Mouse (Mus musculus) midbrain, embryonic 15.5 days (tissue): ENCODE measurements at regions not wholly inside any gene's neighbourhood (a gene's known extent, or its start where the extent isn't known, plus 50 kb on each side); places are given as distances from the start of the nearest gene placed in this dataset.

ENCODE experiments used
- ATAC-seq: fragments of 200-750 bp; cut with Nextera tagmentation; replicated peaks from 2 replicates; pipeline ENCODE4 v1.8.0; 2017; ENCODE audit warnings: moderate TSS enrichment
- H3K27ac ChIP-seq: fragments of 300-500 bp; sonication (generic); 2 replicates; pipeline ENCODE4 v1.5.1; 2015; ENCODE audit warnings: mild to moderate bottlenecking, inconsistent platforms
- H3K27me3 ChIP-seq: fragments of 300-500 bp; sonication (generic); replicated peaks from 2 replicates; pipeline ENCODE4 v1.6.1; 2015; ENCODE audit warnings: inconsistent platforms
- H3K36me3 ChIP-seq: fragments of 300-500 bp; sonication (generic); replicated peaks from 2 replicates; pipeline ENCODE4 v1.6.1; 2015; ENCODE audit warnings: inconsistent platforms
- H3K4me1 ChIP-seq: fragments of 300-500 bp; sonication (generic); 2 replicates; pipeline ENCODE4 v1.6.1; 2015; ENCODE audit warnings: inconsistent platforms
- H3K4me2 ChIP-seq: fragments of 300-500 bp; sonication (generic); 2 replicates; pipeline ENCODE4 v1.6.1; 2015; ENCODE audit warnings: inconsistent platforms, mild to moderate bottlenecking, moderate library complexity
- H3K4me3 ChIP-seq: fragments of 300-500 bp; sonication (generic); 2 replicates; pipeline ENCODE4 v1.5.1; 2015; ENCODE audit warnings: mild to moderate bottlenecking, inconsistent platforms
- H3K9ac ChIP-seq: fragments of 300-500 bp; sonication (generic); 2 replicates; pipeline ENCODE4 v1.6.1; 2015; ENCODE audit warnings: mild to moderate bottlenecking, inconsistent platforms
- H3K9me3 ChIP-seq: fragments of 300-500 bp; sonication (generic); 2 replicates; pipeline ENCODE4 v1.6.1; 2016; ENCODE audit warnings: inconsistent platforms
- WGBS: fragments of 180-500 bp; shearing (Covaris S2); methylation state at CpG from one replicate; pipeline ENCODE4 v1.1.7; 2015; ENCODE audit warnings: mixed read lengths; 5-methylcytosine and 5-hydroxymethylcytosine counted together

GRCm38 (mm10) chr2:166250571-166250970 lies 95.1 kb upstream of the Sulf2 start:
- Histone ChIP-seq H3K36me3 (no peaks in the 10 kb centered on the region), H3K27ac (no peak overlapping the region), H3K4me3 (no peak overlapping the region), H3K27me3 (no peaks in the 10 kb centered on the region), H3K9ac (no peak overlapping the region), H3K9me3 (no peaks in the 10 kb centered on the region), H3K4me2 (no peak overlapping the region), H3K4me1 (peaks cover 10% of the 10 kb centered on the region)
- ATAC-seq: no peak
- WGBS: 92% methylated on average over 10 of the region's 10 CpGs

GRCm38 (mm10) chr2:166249338-166249950 lies 94.0 kb upstream of the Sulf2 start:
- Histone ChIP-seq H3K4me2 (no peak overlapping the region), H3K36me3 (no peaks in the 10 kb centered on the region), H3K4me3 (no peak overlapping the region), H3K4me1 (peaks cover 10% of the 10 kb centered on the region), H3K9me3 (no peaks in the 10 kb centered on the region), H3K27me3 (no peaks in the 10 kb centered on the region), H3K9ac (no peak overlapping the region), H3K27ac (peak overlapping the region; percentile 10; the same call in 1 of the 2 replicates)
- ATAC-seq: no peak
- 40% methylated on average over 7 of the region's 7 CpGs for WGBS

GRCm38 (mm10) chr2:166246401-166247189 lies 91.1 kb upstream of the Sulf2 start:
- WGBS: 72% methylated on average over 17 of the region's 17 CpGs
- Histone ChIP-seq H3K9ac (no peak overlapping the region), H3K4me2 (no peak overlapping the region), H3K4me1 (peaks cover 10% of the 10 kb centered on the region), H3K27me3 (no peaks in the 10 kb centered on the region), H3K9me3 (no peaks in the 10 kb centered on the region), H3K36me3 (no peaks in the 10 kb centered on the region), H3K4me3 (no peak overlapping the region), H3K27ac (no peak overlapping the region)
- ATAC-seq: no peak

- H3K27me3 ChIP-seq: no peaks in the 10 kb centered on the region
- peaks cover 10% of the 10 kb centered on the region for H3K4me1 ChIP-seq
These were observed 89.8 kb upstream of the Sulf2 start for GRCm38 (mm10) chr2:166245219-166245618.

GRCm38 (mm10) chr2:166242786-166243521 lies 87.5 kb upstream of the Sulf2 start:
- H3K27ac ChIP-seq: no peak overlapping the region
- H3K36me3 ChIP-seq: no peaks in the 10 kb centered on the region
- H3K4me3 ChIP-seq: no peak overlapping the region
- no peak overlapping the region for H3K4me2 ChIP-seq
- no peaks in the 10 kb centered on the region for H3K9me3 ChIP-seq
- H3K27me3 ChIP-seq: no peaks in the 10 kb centered on the region
- H3K4me1 ChIP-seq: no peaks in the 10 kb centered on the region
- WGBS: 70% methylated on average over 14 of the region's 14 CpGs
- no peak for ATAC-seq
- H3K9ac ChIP-seq: no peak overlapping the region

More at GRCm38 (mm10) chr2:166245219-166245618, 89.8 kb upstream of the Sulf2 start:
- H3K4me2 ChIP-seq: no peak overlapping the region
- H3K9ac ChIP-seq: no peak overlapping the region
- H3K4me3 ChIP-seq: no peak overlapping the region
- no peak for ATAC-seq
- no peaks in the 10 kb centered on the region for H3K36me3 ChIP-seq
- H3K27ac ChIP-seq: no peak overlapping the region
- H3K9me3 ChIP-seq: no peaks in the 10 kb centered on the region
- WGBS: 61% methylated on average over 8 of the region's 8 CpGs

GRCm38 (mm10) chr2:166241310-166241709 lies 85.8 kb upstream of the Sulf2 start:
- WGBS: 97% methylated on average over 3 of the region's 3 CpGs
- Histone ChIP-seq H3K36me3 (no peaks in the 10 kb centered on the region), H3K27ac (no peak overlapping the region), H3K27me3 (no peaks in the 10 kb centered on the region), H3K4me3 (no peak overlapping the region), H3K9me3 (no peaks in the 10 kb centered on the region), H3K4me1 (no peaks in the 10 kb centered on the region), H3K4me2 (no peak overlapping the region), H3K9ac (no peak overlapping the region)
- no peak for ATAC-seq

GRCm38 (mm10) chr2:166240056-166240455 lies 84.6 kb upstream of the Sulf2 start:
- ATAC-seq: no peak
- Histone ChIP-seq H3K9ac (no peak overlapping the region), H3K4me2 (no peak overlapping the region), H3K36me3 (no peaks in the 10 kb centered on the region), H3K27ac (no peak overlapping the region), H3K4me3 (no peak overlapping the region), H3K27me3 (no peaks in the 10 kb centered on the region), H3K9me3 (no peaks in the 10 kb centered on the region), H3K4me1 (no peaks in the 10 kb centered on the region)
- 93% methylated on average over 4 of the region's 4 CpGs for WGBS

GRCm38 (mm10) chr2:166237554-166238269 lies 82.2 kb upstream of the Sulf2 start:
- H3K27ac ChIP-seq: no peak overlapping the region
- no peaks in the 10 kb centered on the region for H3K36me3 ChIP-seq
- no peak overlapping the region for H3K4me2 ChIP-seq
- no peak overlapping the region for H3K9ac ChIP-seq
- no peak overlapping the region for H3K4me3 ChIP-seq
- H3K4me1 ChIP-seq: no peaks in the 10 kb centered on the region
- H3K27me3 ChIP-seq: no peaks in the 10 kb centered on the region
- H3K9me3 ChIP-seq: no peaks in the 10 kb centered on the region
- WGBS: 44% methylated on average over 13 of the region's 13 CpGs
- peak; percentile 45; the same call in 1 of the 2 replicates for ATAC-seq

- Histone ChIP-seq H3K9ac (no peak overlapping the region), H3K4me2 (no peak overlapping the region), H3K9me3 (no peaks in the 10 kb centered on the region), H3K27ac (no peak overlapping the region), H3K4me1 (no peaks in the 10 kb centered on the region), H3K36me3 (no peaks in the 10 kb centered on the region), H3K27me3 (no peaks in the 10 kb centered on the region), H3K4me3 (no peak overlapping the region)
- no peak for ATAC-seq
- WGBS: 91% methylated on average over 5 of the region's 5 CpGs
These were observed 80.6 kb upstream of the Sulf2 start for GRCm38 (mm10) chr2:166236102-166236501.

- 83% methylated on average over 7 of the region's 7 CpGs for WGBS
- no peak overlapping the region for H3K4me2 ChIP-seq
- H3K9ac ChIP-seq: no peak overlapping the region
- H3K9me3 ChIP-seq: no peaks in the 10 kb centered on the region
- no peak overlapping the region for H3K4me3 ChIP-seq
- no peak for ATAC-seq
- no peaks in the 10 kb centered on the region for H3K36me3 ChIP-seq
- no peaks in the 10 kb centered on the region for H3K4me1 ChIP-seq
- H3K27ac ChIP-seq: no peak overlapping the region
- H3K27me3 ChIP-seq: no peaks in the 10 kb centered on the region
These were observed 79.2 kb upstream of the Sulf2 start for GRCm38 (mm10) chr2:166234579-166235212.

- WGBS: 75% methylated on average over 1 of the region's 1 CpGs
- Histone ChIP-seq H3K4me2 (no peak overlapping the region), H3K4me1 (no peaks in the 10 kb centered on the region), H3K27me3 (no peaks in the 10 kb centered on the region), H3K9me3 (no peaks in the 10 kb centered on the region), H3K9ac (no peak overlapping the region), H3K27ac (no peak overlapping the region), H3K36me3 (no peaks in the 10 kb centered on the region), H3K4me3 (no peak overlapping the region)
- ATAC-seq: no peak
These were observed 77.8 kb upstream of the Sulf2 start for GRCm38 (mm10) chr2:166233246-166233645.

GRCm38 (mm10) chr2:166232376-166232775 lies 76.9 kb upstream of the Sulf2 start:
- H3K4me1 ChIP-seq: no peaks in the 10 kb centered on the region
- no peaks in the 10 kb centered on the region for H3K27me3 ChIP-seq
- H3K9ac ChIP-seq: no peak overlapping the region
- no peak for ATAC-seq
- H3K9me3 ChIP-seq: no peaks in the 10 kb centered on the region
- 60% methylated on average over 3 of the region's 3 CpGs for WGBS
- no peak overlapping the region for H3K4me2 ChIP-seq
- no peak overlapping the region for H3K4me3 ChIP-seq
- no peak overlapping the region for H3K27ac ChIP-seq
- no peaks in the 10 kb centered on the region for H3K36me3 ChIP-seq
